Mouse (Mus musculus): ENCODE measurements around the gene Tatdn3. TPM values are rescaled to one million over a fixed set of nuclear protein-coding genes. Genes with fewer than 3 reads are reported as not detected.

The Tatdn3 gene
- polyA plus RNA-seq, 1 experiment from 2014 or later: 17.4 TPM

DNA sequence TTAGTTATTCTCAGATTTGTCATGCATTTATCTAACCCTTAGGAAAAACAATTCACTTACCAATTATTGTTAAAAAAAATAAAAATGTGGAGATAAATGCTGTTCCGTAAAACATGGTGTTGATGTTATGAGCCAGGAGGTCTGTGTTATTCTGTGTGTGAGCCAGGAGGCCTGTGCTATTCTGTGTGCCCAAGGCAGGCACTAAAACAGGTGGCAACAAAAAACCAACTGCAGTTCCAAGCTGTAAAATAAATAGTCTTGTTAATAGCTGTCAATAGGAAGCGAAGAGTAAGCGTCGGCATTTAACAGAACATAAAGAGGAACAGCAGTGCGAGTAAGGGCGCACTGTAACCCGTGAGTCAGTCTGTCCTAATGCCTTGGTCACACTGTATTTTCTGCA is 41.7 kb downstream of the Tatdn3 start:
- no peak overlapping the region for H3K9ac ChIP-seq
- no peaks in the 10 kb centered on the region for H3K27me3 ChIP-seq (replicated peaks)
- ATAC-seq (replicated peaks): no peak
- peaks cover 13% of the 10 kb centered on the region for H3K4me1 ChIP-seq
- peaks cover 6% of the 10 kb centered on the region; the same call in 1 of the 2 replicates for H3K36me3 ChIP-seq (replicated peaks)
- 94% methylated on average over 7 of the region's 7 CpGs for whole genome bisulfite sequencing
- H3K4me2 ChIP-seq: no peak overlapping the region
- H3K4me3 ChIP-seq: no peak overlapping the region
- H3K27ac ChIP-seq: no peak overlapping the region
- no peaks in the 10 kb centered on the region for H3K9me3 ChIP-seq

GRCm38 (mm10) chr1:191020217-191020924 is 42.4 kb downstream of the Tatdn3 start:
- Histone ChIP-seq H3K4me3 (no peak overlapping the region), H3K4me1 (peaks cover 11% of the 10 kb centered on the region), H3K4me2 (no peak overlapping the region), H3K27me3 (replicated peaks) (no peaks in the 10 kb centered on the region), H3K36me3 (replicated peaks) (peaks cover 6% of the 10 kb centered on the region; the same call in 1 of the 2 replicates), H3K9ac (no peak overlapping the region), H3K27ac (no peak overlapping the region), H3K9me3 (no peaks in the 10 kb centered on the region)
- 78% methylated on average over 3 of the region's 3 CpGs for WGBS
- no peak for ATAC-seq (replicated peaks)

GRCm38 (mm10) chr1:191019803-191020202 is 42.9 kb downstream of the Tatdn3 start:
- Histone ChIP-seq H3K9me3 (no peaks in the 10 kb centered on the region), H3K4me1 (peaks cover 5% of the 10 kb centered on the region), H3K27ac (no peak overlapping the region), H3K36me3 (replicated peaks) (peaks cover 8% of the 10 kb centered on the region; the same call in 1 of the 2 replicates), H3K4me2 (no peak overlapping the region), H3K27me3 (replicated peaks) (no peaks in the 10 kb centered on the region), H3K9ac (no peak overlapping the region), H3K4me3 (no peak overlapping the region)
- 95% methylated on average over 5 of the region's 5 CpGs for WGBS
- no peak for ATAC-seq (replicated peaks)

GRCm38 (mm10) chr1:191014271-191014670 is 48.5 kb downstream of the Tatdn3 start:
- H3K4me3 ChIP-seq: no peak overlapping the region
- no peaks in the 10 kb centered on the region for H3K4me1 ChIP-seq
- no peak overlapping the region for H3K4me2 ChIP-seq
- no peaks in the 10 kb centered on the region for H3K9me3 ChIP-seq
- no peaks in the 10 kb centered on the region for H3K27me3 ChIP-seq (replicated peaks)
- H3K36me3 ChIP-seq (replicated peaks): peaks cover 18% of the 10 kb centered on the region
- no peak overlapping the region for H3K9ac ChIP-seq
- ATAC-seq (replicated peaks): no peak
- no peak overlapping the region for H3K27ac ChIP-seq
- WGBS: 93% methylated on average over 3 of the region's 3 CpGs

- no peaks in the 10 kb centered on the region for H3K27me3 ChIP-seq (replicated peaks)
- H3K36me3 ChIP-seq (replicated peaks): peaks cover 42% of the 10 kb centered on the region
- no peak overlapping the region for H3K4me2 ChIP-seq
- no peak overlapping the region for H3K9ac ChIP-seq
- ATAC-seq (replicated peaks): no peak
- H3K4me3 ChIP-seq: no peak overlapping the region
- no peaks in the 10 kb centered on the region for H3K9me3 ChIP-seq
- WGBS: 97% methylated on average over 5 of the region's 5 CpGs
- no peak overlapping the region for H3K27ac ChIP-seq
- no peaks in the 10 kb centered on the region for H3K4me1 ChIP-seq
Measured at GRCm38 (mm10) chr1:191008707-191009106, 54.0 kb downstream of the Tatdn3 start.

DNA sequence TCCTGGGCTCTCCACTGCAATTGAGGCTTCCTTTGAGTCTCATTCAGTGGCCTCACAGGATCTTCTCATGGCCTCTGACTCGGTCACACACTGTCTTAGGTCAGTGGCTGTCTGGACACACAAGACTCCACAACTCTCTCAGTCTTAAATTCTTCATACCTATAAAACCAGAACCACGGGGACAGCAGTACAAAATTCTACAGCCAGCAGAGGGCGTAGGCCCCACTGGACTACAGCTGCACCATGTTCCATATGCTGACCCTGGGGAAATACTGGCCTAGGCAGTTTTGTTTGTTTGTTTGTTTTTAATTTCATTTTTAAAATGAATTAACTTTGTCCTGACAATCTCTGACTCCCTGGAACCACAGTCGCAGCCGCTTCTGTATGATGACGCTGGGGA is 60.5 kb downstream of the Tatdn3 start:
- Histone ChIP-seq H3K27me3 (replicated peaks) (no peaks in the 10 kb centered on the region), H3K4me3 (no peak overlapping the region), H3K9ac (no peak overlapping the region), H3K36me3 (replicated peaks) (peaks cover 11% of the 10 kb centered on the region; the same call in 1 of the 2 replicates), H3K4me2 (no peak overlapping the region), H3K27ac (no peak overlapping the region), H3K4me1 (no peaks in the 10 kb centered on the region), H3K9me3 (peaks cover 5% of the 10 kb centered on the region; the same call in 1 of the 2 replicates)
- 69% methylated on average over 6 of the region's 6 CpGs for WGBS
- no peak for ATAC-seq (replicated peaks)

DNA sequence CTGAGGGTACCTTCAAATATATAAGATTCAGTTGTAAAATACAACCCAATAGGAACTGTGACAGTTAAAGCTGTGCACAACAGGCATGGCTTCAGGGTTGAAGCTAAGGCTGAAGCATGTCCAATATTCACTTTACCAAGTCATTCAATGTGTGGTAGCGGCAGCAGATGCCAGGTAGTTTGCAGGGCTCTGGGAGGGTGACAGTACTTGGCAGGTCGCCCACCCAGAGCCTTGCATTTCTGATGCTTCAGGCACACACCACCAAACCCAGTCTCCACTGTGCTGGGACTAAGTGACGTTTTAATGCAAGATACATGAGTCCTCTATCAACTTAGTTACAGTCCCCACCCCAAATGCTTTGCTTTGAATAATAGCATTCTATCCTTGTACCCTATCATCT is 62.0 kb downstream of the Tatdn3 start:
- no peaks in the 10 kb centered on the region for H3K27me3 ChIP-seq (replicated peaks)
- ATAC-seq (replicated peaks): no peak
- no peak overlapping the region for H3K27ac ChIP-seq
- H3K9ac ChIP-seq: no peak overlapping the region
- peaks cover 5% of the 10 kb centered on the region; the same call in 1 of the 2 replicates for H3K9me3 ChIP-seq
- no peak overlapping the region for H3K4me2 ChIP-seq
- 83% methylated on average over 3 of the region's 3 CpGs for WGBS
- H3K36me3 ChIP-seq (replicated peaks): peaks cover 7% of the 10 kb centered on the region; the same call in 1 of the 2 replicates
- H3K4me1 ChIP-seq: no peaks in the 10 kb centered on the region
- no peak overlapping the region for H3K4me3 ChIP-seq

DNA sequence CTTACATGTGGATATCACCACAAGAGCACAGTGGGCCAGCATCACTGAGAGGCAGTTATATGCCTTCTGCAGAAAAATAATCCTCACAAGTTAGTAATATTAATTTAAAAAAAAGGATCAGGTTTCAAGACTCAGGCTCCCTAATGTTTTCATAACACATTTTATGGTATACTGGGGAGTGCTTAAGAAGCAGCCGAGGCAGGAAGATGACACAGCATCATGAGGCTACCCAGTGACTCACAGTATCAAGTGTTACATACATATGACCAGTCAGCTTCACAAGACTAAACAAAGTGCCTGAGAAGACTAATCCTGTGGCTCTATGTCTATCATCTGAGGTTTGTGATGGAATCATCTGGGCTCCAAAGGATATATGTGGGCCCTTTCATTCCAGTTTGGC is 64.7 kb downstream of the Tatdn3 start:
- Histone ChIP-seq H3K27me3 (replicated peaks) (no peaks in the 10 kb centered on the region), H3K9ac (no peak overlapping the region), H3K9me3 (peaks cover 5% of the 10 kb centered on the region; the same call in 1 of the 2 replicates), H3K4me2 (no peak overlapping the region), H3K36me3 (replicated peaks) (no peaks in the 10 kb centered on the region), H3K4me3 (no peak overlapping the region), H3K27ac (no peak overlapping the region), H3K4me1 (no peaks in the 10 kb centered on the region)
- no peak for ATAC-seq (replicated peaks)
- 85% methylated on average over 1 of the region's 1 CpGs for WGBS

DNA sequence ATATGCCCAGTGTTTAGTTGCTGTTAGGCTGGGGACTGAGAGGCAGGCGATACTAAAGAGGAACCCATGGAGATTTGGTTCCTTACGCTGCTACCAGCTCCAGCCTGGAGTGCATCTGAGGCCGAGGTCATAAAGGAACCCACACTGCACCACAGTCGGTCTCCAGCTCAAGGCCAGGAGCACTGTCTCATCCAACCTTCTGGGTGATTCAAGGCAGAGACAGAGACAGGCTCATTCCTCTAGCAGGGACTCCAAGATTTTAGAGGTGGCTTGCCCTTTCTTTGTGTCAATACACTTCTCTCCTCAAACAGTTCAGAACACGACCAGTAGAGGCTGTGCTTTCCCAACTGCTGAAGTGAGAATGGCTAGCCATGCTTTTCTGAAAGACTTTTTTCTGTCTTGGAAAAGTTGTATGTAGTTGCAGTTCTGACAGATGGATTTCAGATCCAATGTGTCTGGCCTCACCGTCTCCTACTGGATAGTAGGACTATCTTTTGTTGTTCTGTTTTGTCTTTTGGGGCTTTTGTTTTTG is 66.3 kb downstream of the Tatdn3 start:
- Histone ChIP-seq H3K27me3 (replicated peaks) (no peaks in the 10 kb centered on the region), H3K9me3 (peaks cover 5% of the 10 kb centered on the region; the same call in 1 of the 2 replicates), H3K36me3 (replicated peaks) (no peaks in the 10 kb centered on the region), H3K4me2 (no peak overlapping the region), H3K4me1 (no peaks in the 10 kb centered on the region), H3K27ac (no peak overlapping the region), H3K9ac (no peak overlapping the region), H3K4me3 (no peak overlapping the region)
- no peak for ATAC-seq (replicated peaks)
- WGBS: 77% methylated on average over 6 of the region's 6 CpGs

Other genes starting within 250 kb of the Tatdn3 start
- gene Rps6kc1, start 151.2 kb downstream of the Tatdn3 start, polyA plus RNA-seq (2015; fragmentation: Nextera tagmentation; extraction: Ambion mirVana): 34.6 and 36.9 TPM in 2 replicates
- 51.5 and 53.2 TPM in 2 replicates for gene Angel2, start 137.8 kb downstream of the Tatdn3 start, polyA plus RNA-seq (2015; fragmentation: Nextera tagmentation; extraction: Ambion mirVana)
- gene Vash2, start 83.6 kb downstream of the Tatdn3 start, polyA plus RNA-seq (2015; fragmentation: Nextera tagmentation; extraction: Ambion mirVana): 78.1 and 85.0 TPM in 2 replicates
- gene Flvcr1, start 36.8 kb downstream of the Tatdn3 start, polyA plus RNA-seq (2015; fragmentation: Nextera tagmentation; extraction: Ambion mirVana): 8.6 and 8.7 TPM in 2 replicates
- not detected in 2 replicates for gene Spata45, start 26.3 kb downstream of the Tatdn3 start, polyA plus RNA-seq (2015; fragmentation: Nextera tagmentation; extraction: Ambion mirVana)
- 4.1 and 5.1 TPM in 2 replicates for gene Nsl1, start 80 bp upstream of the Tatdn3 start, polyA plus RNA-seq (2015; fragmentation: Nextera tagmentation; extraction: Ambion mirVana)
- 0.84 and 1.2 TPM in 2 replicates for gene Batf3, start 34.9 kb upstream of the Tatdn3 start, polyA plus RNA-seq (2015; fragmentation: Nextera tagmentation; extraction: Ambion mirVana)
- not detected in 2 replicates for gene Fam71a, start 101.9 kb upstream of the Tatdn3 start, polyA plus RNA-seq (2015; fragmentation: Nextera tagmentation; extraction: Ambion mirVana)
- gene Atf3, start 155.1 kb upstream of the Tatdn3 start, polyA plus RNA-seq (2015; fragmentation: Nextera tagmentation; extraction: Ambion mirVana): 1.5 and 1.6 TPM in 2 replicates

Data from midbrain, embryonic 15.5 days (tissue).